Mouse (Mus musculus) testis, postnatal 10 days (tissue): ENCODE data around the gene Ccdc130.
A peak's percentile ranks its signal among the peaks of the same experiment; 100 is the strongest.

Experiments
- DNase-seq: peaks from one replicate; pipeline ENCODE4 v3.0.0; 2021; ENCODE audit warnings: low spot score

Ccdc130 gene

GRCm38 (mm10) chr8:84269950-84270773 lies at the start of gene Ccdc130:
TSS of gene Ccdc130 (minus strand) at chr8:84270380.
- peak; percentile 100 for DNase-seq

DNA sequence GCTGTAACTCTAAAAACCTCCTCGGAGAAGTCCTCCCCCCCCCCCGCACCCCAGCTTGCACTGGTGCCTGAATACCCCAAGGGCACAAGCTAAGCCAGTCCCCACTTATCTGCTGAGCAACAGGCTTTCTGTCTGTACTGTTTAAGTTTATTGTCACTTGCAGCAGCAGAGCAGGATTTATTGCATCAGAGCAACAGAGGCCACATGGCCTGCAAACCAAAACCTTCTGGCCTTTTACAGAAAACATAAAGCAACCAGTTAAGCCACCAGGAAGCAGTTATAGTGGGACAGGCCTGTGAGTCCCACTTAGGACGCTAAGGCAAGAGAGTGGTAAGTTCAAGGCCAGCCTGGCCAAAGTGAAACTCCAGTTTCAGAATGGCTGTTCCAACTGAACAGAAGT lies 38.2 kb upstream of the Ccdc130 start:
- no peak for DNase-seq

DNA sequence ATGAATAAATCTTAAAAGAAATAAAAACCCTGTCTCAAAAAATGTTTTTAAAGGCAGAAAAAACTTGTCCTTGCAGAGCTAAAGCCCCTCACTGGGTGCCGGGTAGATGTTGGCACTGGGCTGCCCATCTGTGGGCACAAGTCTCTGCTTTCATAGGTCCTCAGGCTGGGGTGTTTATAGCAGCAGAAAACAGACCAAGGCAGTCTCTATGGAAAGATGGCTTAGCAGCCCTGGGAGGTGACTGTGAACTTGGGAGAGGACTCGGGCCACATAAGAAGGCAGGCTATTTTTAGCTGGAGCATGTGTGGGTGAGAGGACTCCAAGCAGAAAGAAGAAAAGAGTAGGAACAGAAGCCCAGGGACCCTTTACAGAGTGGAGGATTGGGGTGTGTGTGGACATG lies 33.8 kb upstream of the Ccdc130 start:
- DNase-seq: no peak

- no peak for DNase-seq
Measured at GRCm38 (mm10) chr8:84297029-84297785, 27.0 kb upstream of the Ccdc130 start.

GRCm38 (mm10) chr8:84291688-84292087 lies 21.5 kb upstream of the Ccdc130 start:
- peak; percentile 78 for DNase-seq

- no peak for DNase-seq
Measured at GRCm38 (mm10) chr8:84291086-84291485, 20.9 kb upstream of the Ccdc130 start.

DNA sequence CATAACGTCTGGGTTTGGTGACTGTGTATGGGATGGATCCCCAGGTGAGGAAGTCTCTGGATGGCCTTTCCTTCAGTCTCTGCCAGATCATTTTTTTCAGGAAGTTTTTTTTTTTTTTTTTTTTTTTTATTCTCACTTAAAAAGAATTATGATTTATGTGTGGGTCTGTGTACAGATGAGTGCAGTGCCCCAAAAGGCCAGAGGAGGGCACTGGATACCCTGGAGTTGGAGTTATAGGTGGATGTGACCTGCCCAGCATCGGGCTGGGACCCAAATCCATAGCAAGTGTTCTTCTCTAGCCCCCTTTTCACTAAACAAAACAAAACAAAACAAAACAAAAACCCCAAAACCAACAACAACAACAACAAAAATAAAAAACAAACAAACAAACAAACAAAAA lies 18.7 kb upstream of the Ccdc130 start:
- no peak for DNase-seq

DNA sequence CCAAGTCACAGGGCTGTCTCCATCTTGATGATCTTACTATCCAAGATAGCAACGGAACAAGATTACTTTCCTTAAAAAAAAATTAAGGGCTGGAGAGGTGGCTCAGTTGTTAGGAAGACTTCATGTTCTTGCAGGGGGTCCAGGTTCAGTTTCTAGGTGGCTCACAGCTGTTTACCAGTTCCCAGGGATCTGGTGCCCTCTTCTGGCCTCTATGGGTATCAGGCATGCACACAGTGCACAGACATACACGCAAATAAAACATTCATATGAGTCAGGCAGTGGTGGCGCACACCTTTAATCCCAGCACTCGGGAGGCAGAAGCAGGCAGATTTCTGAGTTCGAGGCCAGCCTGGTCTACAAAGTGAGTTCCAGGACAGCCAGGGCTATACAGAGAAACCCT lies 15.5 kb upstream of the Ccdc130 start:
- peak; percentile 66 for DNase-seq

GRCm38 (mm10) chr8:84284608-84285063 lies 14.5 kb upstream of the Ccdc130 start:
- peak; percentile 71 for DNase-seq

GRCm38 (mm10) chr8:84280777-84281176 lies 10.6 kb upstream of the Ccdc130 start:
- no peak for DNase-seq

- DNase-seq: no peak
Measured at GRCm38 (mm10) chr8:84276447-84276846, 6.3 kb upstream of the Ccdc130 start.

DNA sequence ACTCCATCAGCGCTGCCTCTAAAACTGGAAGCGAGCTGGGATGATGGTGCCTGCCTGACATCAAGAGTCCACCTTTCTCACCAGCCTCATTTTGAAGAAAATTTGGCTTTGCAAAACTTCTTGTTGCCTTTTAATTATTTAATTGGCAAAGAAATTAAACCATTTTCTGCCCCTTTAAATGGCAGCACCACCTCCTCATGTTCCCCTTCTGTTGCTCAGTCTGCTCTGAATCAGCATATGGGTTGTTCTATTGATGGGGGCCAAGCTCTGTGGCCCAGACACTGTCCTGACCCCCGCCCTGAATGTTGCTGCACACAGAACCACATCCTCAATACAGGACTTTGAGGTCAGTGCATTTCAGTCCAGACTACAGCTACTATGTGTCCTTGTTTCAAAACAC lies 3.8 kb upstream of the Ccdc130 start:
- DNase-seq: no peak

- DNase-seq: no peak
Measured at GRCm38 (mm10) chr8:84272302-84272701, 2.1 kb upstream of the Ccdc130 start.

DNA sequence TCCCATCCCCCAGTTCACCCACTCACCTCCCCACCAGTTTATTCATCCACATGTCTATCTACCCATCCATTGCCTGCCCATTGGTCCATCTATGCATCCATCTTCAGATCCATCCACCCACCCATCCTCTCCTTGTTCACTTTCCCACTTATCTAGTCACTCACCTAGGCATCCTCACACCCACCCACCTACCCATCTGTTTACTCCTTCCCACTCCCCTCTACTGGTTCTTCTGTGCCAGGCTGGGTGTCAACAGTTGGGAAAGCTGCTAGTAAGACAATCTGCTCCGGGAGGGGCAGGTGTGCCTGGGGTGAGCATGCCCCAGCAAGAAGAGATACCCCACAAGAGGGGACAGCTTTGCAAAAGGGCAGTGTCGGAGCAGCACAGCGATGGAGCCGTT lies 9.1 kb downstream of the Ccdc130 start:
- DNase-seq: no peak

DNA sequence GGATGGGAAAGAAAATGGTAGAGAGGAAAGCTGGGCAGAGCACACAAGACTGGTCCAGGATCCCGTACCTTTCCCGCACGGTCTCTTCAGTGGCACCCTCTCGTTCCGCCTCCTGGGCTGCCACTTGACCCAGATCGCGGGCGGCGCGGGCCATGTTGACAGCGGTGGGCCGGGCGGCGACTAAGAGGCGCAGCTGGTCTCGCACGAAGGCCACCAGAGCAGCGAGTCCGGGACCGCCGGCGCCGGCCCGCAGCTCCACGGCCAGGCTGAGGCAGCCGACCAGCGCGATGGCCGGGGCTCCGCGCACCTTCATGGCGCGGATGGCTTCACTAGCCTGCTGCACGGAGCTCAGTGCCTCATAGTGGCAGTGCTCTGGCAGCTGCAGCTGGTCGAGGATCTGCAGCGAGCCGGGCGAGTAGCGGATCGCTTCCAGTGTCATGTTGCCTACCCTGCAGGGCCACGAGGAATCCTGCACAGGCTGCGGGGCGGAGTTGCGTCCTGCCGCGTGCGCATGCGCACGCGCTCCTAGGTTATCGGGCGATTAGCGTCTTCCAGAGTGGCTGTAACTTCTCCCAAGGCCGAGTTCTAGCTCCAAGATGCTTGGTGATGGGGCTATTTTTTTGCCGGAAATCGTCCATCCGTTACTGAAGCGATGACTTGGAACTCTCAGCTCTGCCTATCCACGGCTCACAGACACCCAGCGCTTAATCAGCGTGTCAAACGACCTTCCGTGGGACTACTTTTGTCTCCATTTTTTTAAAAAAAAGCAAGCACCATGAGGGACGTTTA lies 13.2 kb downstream of the Ccdc130 start, which contains the start of gene Mri1:
TSS of gene Mri1 (minus strand) at position 505 of the 789 bp plus-strand sequence.
- DNase-seq: peak; percentile 87

- DNase-seq: no peak
Measured at GRCm38 (mm10) chr8:84256458-84256821, 13.7 kb downstream of the Ccdc130 start.

- DNase-seq: no peak
Measured at GRCm38 (mm10) chr8:84255858-84256257, 14.3 kb downstream of the Ccdc130 start.

DNA sequence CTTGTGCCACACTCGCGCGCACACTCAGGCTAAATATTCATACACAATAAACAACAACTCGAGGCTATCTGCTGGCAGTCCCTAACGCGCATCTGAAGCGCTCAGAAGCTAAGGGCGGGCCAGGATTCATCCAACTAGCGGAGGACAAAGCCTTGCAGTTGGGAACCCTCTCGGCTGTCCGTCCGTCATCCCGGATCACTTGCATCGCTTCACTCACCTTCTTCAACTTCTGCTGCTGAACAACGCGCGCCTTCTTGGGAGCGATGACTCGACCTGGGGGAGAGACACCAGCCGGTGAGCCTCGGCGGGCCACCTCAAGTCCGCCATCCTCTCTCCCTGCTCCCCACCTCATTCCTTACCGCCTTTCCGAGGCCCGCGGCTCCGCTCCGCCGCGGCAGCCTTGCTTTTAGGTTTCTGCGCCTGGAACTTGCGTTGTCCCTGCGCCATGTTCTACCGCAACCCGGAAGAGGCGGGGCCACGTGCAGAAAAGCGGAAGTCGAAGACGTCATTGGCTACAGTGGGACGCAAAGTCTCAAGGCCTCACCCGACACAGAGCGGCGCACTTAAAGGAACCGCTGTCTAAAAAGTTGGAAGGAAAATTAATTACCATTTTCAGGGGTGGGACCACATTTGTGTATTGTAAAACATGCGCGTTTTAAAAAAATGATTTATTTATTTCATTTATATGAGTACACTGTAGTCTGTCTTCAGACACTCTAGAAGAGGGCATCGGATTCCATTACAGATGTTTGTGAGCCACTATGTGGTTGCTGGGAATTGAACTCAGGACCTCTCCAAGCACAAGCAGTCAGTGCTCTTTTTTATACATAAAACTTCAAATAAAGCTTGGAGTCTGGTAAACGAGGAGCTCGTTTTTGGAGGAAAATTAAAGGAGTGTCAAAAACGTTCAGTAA lies 20.7 kb downstream of the Ccdc130 start, which contains the start of gene D8Ertd738e:
TSS of gene D8Ertd738e (minus strand) at position 463 of the 914 bp plus-strand sequence.
- DNase-seq: peak; percentile 88

- DNase-seq: no peak
Measured at GRCm38 (mm10) chr8:84241821-84242220, 28.4 kb downstream of the Ccdc130 start.

DNA sequence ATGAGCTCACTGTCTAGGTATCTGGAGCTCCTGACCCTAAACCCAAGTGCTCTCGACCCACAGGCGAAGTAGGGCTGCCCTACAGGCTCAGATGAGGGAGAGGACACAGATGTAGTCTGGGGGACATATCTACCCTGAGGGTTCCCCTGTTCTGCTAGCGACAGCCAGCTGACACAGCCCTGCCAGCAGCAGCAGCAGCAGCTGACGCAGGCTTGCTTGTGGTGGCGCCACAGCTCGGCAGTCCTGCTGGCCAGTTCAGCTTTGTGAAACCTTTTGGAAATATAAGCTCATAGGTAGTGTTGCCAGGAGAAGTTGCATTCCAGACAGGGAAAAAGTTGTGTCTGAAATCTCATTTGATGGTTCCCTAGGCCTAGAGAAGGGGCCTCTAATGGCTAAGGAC lies 29.0 kb downstream of the Ccdc130 start:
- no peak for DNase-seq
